Mouse (Mus musculus): ENCODE data around the gene Lrrc56.

Lrrc56 gene

GRCm38 (mm10) chr7:141192776-141193347 lies 1.1 kb upstream of the Lrrc56 start:
- DNase-seq: no peak

- DNase-seq: peak in 1 of 2 experiments; percentile 47
Measured at GRCm38 (mm10) chr7:141193348-141193856, 555 bp upstream of the Lrrc56 start.

GRCm38 (mm10) chr7:141194409-141194808 lies 452 bp downstream of the Lrrc56 start:
- no peak for DNase-seq

- peak; percentile 88 to 91 for DNase-seq
Measured at GRCm38 (mm10) chr7:141194830-141195229, 873 bp downstream of the Lrrc56 start.

- DNase-seq: no peak
Measured at GRCm38 (mm10) chr7:141195754-141196153, 1.8 kb downstream of the Lrrc56 start.

GRCm38 (mm10) chr7:141196619-141197282 lies 2.8 kb downstream of the Lrrc56 start:
- no peak for DNase-seq

- DNase-seq: no peak
Measured at GRCm38 (mm10) chr7:141198121-141198520, 4.2 kb downstream of the Lrrc56 start.

DNA sequence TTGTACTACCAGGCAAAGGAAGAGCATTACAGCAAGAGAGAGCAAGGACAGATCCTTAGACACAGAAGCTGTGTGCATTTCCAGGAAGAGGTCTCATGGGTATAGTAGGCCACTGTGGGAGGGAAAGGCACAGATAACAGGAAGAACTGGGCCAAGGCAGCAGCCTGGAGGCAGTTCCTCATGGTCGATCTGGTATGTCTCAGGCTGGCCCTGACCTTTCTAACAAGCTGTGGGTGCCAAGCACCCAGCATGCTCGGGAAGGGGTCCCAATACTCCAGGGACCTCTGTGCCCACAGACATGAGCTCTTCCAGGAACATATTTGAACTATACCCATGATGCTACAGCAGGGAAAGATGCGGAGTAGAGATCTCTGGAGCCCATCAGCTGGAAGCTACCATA lies 10.6 kb downstream of the Lrrc56 start:
- DNase-seq: no peak

GRCm38 (mm10) chr7:141205504-141205903 lies 11.5 kb downstream of the Lrrc56 start:
- no peak for DNase-seq

GRCm38 (mm10) chr7:141206182-141206937 lies 12.4 kb downstream of the Lrrc56 start:
- DNase-seq: no peak

GRCm38 (mm10) chr7:141209526-141209925 lies 15.6 kb downstream of the Lrrc56 start:
- DNase-seq: no peak

DNA sequence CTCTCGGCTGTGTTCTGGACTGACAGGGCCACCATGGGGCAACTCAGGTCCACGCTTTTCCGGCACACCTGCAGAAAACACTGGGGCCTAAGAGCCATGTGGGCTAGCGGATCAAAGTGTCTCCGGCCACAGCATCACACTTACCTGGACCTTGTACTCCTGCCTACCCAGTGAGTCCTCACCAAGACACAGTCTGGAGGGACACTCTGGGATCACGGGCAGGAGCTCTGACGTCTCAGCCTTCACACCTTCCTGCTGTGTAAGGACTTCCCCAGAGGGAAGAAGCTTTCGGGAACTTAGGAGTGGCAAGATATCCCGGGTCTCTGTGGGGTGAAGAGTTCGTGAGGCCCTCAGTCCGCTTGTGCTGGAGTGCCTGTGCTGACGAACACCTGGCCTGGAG lies 16.2 kb downstream of the Lrrc56 start:
- no peak for DNase-seq

DNA sequence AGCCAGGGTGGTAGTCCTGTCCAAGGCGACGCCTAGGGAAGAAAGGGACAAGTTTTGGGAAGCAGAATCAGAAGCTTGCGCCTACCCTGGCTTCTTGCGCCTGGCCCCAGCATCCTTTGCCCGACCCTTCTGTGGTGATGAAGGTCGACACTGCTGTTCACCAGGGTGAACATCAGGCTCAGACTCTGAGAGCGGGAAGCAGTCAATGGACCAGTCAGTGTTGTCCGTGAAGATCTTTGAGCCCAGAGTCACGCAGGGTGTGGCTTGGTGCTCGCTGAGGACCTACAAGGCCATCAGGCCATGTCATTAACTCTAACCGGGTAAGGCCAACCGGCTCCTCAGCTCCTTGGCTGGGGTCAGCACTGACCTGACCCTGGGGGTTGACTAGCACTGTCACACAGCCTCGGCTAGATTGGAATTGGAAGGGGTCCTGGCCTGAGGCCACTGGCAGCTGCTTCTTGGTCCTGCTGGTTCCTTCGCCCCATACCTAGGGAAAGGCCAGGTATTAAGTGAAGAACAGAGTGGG lies 16.7 kb downstream of the Lrrc56 start:
- DNase-seq: no peak

GRCm38 (mm10) chr7:141213133-141213532 lies 19.2 kb downstream of the Lrrc56 start:
- no peak for DNase-seq

GRCm38 (mm10) chr7:141213605-141214235 lies 19.8 kb downstream of the Lrrc56 start, which contains the start of gene Lmntd2:
TSS of gene Lmntd2 (minus strand) at chr7:141214080.
- no peak for DNase-seq

DNA sequence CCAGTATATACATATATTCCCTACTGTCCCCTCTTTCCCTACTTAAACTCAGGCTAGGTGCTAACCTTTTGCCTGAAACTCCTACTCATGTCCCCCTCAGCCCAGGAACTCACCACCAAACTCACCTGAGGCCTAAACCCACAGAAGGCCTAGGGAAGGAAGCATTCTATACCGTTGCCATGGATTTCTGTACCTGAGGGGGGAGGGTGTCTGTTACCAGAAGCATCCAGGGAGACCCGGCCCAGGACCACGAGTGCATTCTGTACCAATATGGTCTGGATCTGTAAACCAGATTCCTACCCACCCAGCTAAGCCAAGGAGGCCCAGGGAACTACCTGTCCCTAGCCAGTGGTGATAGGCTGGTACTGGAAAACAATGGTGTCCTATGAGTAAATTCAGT lies 20.4 kb downstream of the Lrrc56 start:
- DNase-seq: no peak

GRCm38 (mm10) chr7:141215101-141215879 lies 21.3 kb downstream of the Lrrc56 start, which contains the start of gene Rassf7:
TSS of gene Rassf7 (plus strand) at chr7:141215860.
- peak; percentile 96 to 97 for DNase-seq

DNA sequence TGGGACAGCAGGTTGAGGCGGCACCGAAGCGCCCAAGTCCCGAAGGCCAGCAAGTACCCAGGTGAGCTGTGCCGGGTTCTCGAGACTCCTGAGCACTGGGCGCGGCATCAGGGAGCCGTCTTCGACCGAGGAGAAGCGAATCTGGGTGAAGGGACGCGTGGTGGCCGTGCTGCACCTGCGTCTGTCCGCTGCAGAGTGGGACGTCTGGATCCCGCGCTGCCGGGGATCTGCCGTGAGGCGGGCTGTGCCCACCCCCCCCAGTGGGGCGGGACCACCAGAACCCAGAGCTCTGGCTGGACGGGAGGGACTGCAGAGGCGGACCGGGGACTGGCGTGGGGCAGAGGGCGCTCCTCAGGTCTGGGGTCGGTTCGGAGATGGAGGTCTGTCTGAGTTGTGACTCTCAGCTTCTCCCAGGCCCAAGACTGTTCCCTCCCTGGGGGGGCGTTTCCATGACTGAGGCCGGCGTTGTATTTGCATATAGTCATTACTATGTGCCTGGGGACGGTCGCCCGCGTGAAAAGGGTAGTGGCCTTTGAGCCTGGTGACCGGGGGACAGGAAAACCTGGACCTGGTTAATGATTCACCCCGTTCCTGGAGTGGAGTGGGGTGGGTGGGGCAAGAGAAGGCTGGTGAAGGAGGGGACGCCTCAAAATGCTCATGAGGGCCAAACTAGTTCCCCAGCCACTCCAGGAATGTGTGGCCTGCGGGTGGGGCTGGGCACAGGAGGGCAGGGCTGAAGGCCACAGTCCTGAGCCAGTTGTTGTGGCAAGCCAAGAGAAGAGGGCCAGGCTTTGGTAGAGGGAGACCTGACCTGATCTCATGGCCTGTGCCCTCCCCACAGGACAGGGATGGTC lies 22.1 kb downstream of the Lrrc56 start:
- peak; percentile 30 to 60 for DNase-seq

GRCm38 (mm10) chr7:141216894-141217293 lies 22.9 kb downstream of the Lrrc56 start:
- DNase-seq: no peak

DNA sequence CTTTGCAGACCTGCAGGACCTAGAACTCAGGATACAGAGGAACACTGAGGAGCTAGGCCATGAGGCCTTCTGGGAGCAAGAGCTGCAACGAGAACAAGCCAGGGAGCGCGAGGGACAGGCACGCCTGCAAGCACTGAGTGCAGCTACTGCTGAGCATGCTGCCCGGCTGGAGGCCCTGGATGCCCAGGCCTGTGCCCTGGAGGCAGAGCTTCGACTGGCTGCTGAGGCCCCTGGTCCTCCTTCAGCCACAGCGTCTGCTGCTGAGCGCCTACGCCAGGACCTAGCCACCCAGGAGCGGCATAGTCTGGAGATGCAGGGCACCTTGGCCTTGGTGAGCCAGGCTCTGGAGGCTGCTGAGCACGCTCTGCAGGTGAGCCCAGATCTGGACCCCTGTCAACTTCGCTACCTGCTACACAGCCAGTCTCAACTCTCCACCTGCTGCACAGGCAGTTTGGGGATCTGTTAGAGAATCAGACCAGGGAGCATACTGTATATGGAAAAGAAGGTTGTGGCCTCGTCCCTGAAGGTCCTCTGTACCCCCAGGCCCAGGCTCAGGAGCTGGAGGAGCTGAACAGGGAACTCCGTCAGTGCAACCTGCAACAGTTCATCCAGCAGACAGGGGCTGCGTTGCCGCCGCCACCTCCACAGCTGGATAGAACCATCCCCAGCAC lies 23.5 kb downstream of the Lrrc56 start:
- DNase-seq: no peak
